ENCODE assay signal across 9 mouse cellular contexts in genomic region chr2:26296606-26297195, GRCm38 (mm10). TPM values are rescaled to one million over a fixed set of nuclear protein-coding genes. Genes with fewer than 3 reads are reported as not detected.
DNase-seq lines count a peak whose midpoint lies in the region; ATAC-seq and TF ChIP-seq lines count a peak whose summit lies in the region.
"Had no signal": no experiment of that assay in that cellular context is flagged by ENCODE, and none has a peak within 500 bp of the region (broad histone marks: within the 10 kb centered on the region; RNA-seq: fewer than 3 reads in every experiment).

No protein-coding gene starts in this region.

- H3K9ac ChIP-seq in intestine, embryonic 14.5 days (ENCODE audit: low read length) = no peak overlapping the region; the same call in 1 of the 2 replicates
- H3K9ac ChIP-seq in intestine, postnatal 0 days (ENCODE audit: low read depth, low read length) = no peak overlapping the region
- H3K9ac ChIP-seq in hindbrain, postnatal 0 days (replicated peaks; ENCODE audit: low read length) = no peak overlapping the region
- no peak overlapping the region; the same call in 1 of the 2 replicates for H3K9ac ChIP-seq in midbrain, embryonic 14.5 days (replicated peaks; ENCODE audit: low read length)
- H3K9ac ChIP-seq: liver, embryonic 14.5 days had no signal

- peaks cover 3% of the 10 kb centered on the region; the same call in 1 of the 2 replicates for H3K27me3 ChIP-seq in intestine, embryonic 14.5 days (replicated peaks; ENCODE audit: control insufficient read depth, insufficient read depth, low read length)
- H3K27me3 ChIP-seq in intestine, postnatal 0 days (replicated peaks; ENCODE audit: control insufficient read depth, insufficient read depth, low read length) = no peaks in the 10 kb centered on the region; the same call in 1 of the 2 replicates
- H3K27me3 ChIP-seq in hindbrain, postnatal 0 days (ENCODE audit: insufficient read depth, low read length) = no peaks in the 10 kb centered on the region
- no peaks in the 10 kb centered on the region for H3K27me3 ChIP-seq in midbrain, embryonic 14.5 days (ENCODE audit: control insufficient read depth, insufficient read depth, low read length)

- WGBS in intestine, embryonic 14.5 days = 30% methylated on average over 6 of the region's 6 CpGs
- 33% methylated on average over 6 of the region's 6 CpGs for WGBS in intestine, postnatal 0 days
- WGBS in hindbrain, postnatal 0 days = 13% methylated on average over 6 of the region's 6 CpGs
- WGBS in midbrain, embryonic 14.5 days = 25% methylated on average over 6 of the region's 6 CpGs

- peak overlapping the region; percentile 66 for H3K27ac ChIP-seq in intestine, embryonic 14.5 days (ENCODE audit: low read depth)
- H3K27ac ChIP-seq in intestine, postnatal 0 days (ENCODE audit: low read depth, low read length) = no peak overlapping the region
- H3K27ac ChIP-seq in hindbrain, postnatal 0 days = peak overlapping the region; percentile 90
- H3K27ac ChIP-seq in midbrain, embryonic 14.5 days (replicated peaks; ENCODE audit: low read depth, low read length) = peak overlapping the region; percentile 92
- H3K27ac ChIP-seq: liver, embryonic 14.5 days had no signal

- TF ChIP-seq CTCF in intestine, postnatal 0 days (IDR thresholded peaks at IDR 0.05; ENCODE audit: low read depth) = no peak
- TF ChIP-seq CTCF in hindbrain, postnatal 0 days (IDR thresholded peaks at IDR 0.05; ENCODE audit: low read depth) = no peak

- no peak for DNase-seq in intestine, embryonic 14.5 days (ENCODE audit: low spot score)
- DNase-seq in cerebellum, adult 9-11 months = peak; percentile 59
- DNase-seq in hindbrain, postnatal 0 days (ENCODE audit: low spot score) = peak; percentile 64
- peak; percentile 67 for DNase-seq in midbrain, embryonic 14.5 days
- DNase-seq in spleen, postnatal 14 days (ENCODE audit: low spot score in 2 of 2) = no peak
- no peak for DNase-seq in gastrocnemius, postnatal 4 days (ENCODE audit: low spot score in 2 of 2)

- no peak overlapping the region for H3K4me3 ChIP-seq in intestine, embryonic 14.5 days (ENCODE audit: low read depth, low read length)
- H3K4me3 ChIP-seq in intestine, postnatal 0 days (ENCODE audit: low read depth, low read length) = no peak overlapping the region
- no peak overlapping the region for H3K4me3 ChIP-seq in hindbrain, postnatal 0 days (ENCODE audit: low read length)
- no peak overlapping the region for H3K4me3 ChIP-seq in midbrain, embryonic 14.5 days (replicated peaks; ENCODE audit: low read depth, low read length)

- H3K4me2 ChIP-seq in intestine, embryonic 14.5 days (ENCODE audit: low read length) = no peak overlapping the region
- no peak overlapping the region for H3K4me2 ChIP-seq in intestine, postnatal 0 days (replicated peaks; ENCODE audit: low read depth)
- no peak overlapping the region for H3K4me2 ChIP-seq in hindbrain, postnatal 0 days (ENCODE audit: low read depth, low read length)
- H3K4me2 ChIP-seq in midbrain, embryonic 14.5 days (ENCODE audit: low read length) = no peak overlapping the region

- no peaks in the 10 kb centered on the region for H3K36me3 ChIP-seq in intestine, embryonic 14.5 days (ENCODE audit: control insufficient read depth, insufficient read depth, low read length)
- H3K36me3 ChIP-seq in intestine, postnatal 0 days (ENCODE audit: control insufficient read depth, insufficient read depth) = no peaks in the 10 kb centered on the region
- no peaks in the 10 kb centered on the region for H3K36me3 ChIP-seq in hindbrain, postnatal 0 days (ENCODE audit: insufficient read depth, low read length)
- H3K36me3 ChIP-seq in midbrain, embryonic 14.5 days (ENCODE audit: control insufficient read depth, insufficient read depth, low read length) = no peaks in the 10 kb centered on the region

- ATAC-seq in intestine, embryonic 14.5 days (replicated peaks; ENCODE audit: low FRiP score, low TSS enrichment, low read depth) = no peak
- no peak for ATAC-seq in intestine, postnatal 0 days
- no peak; the same call in 1 of the 2 replicates for ATAC-seq in hindbrain, postnatal 0 days
- no peak for ATAC-seq in midbrain, embryonic 14.5 days (ENCODE audit: low FRiP score, low TSS enrichment)
- ATAC-seq in megakaryocyte progenitor cell, adult 5-6 weeks (replicated peaks; ENCODE audit: poor library complexity) = no peak

- H3K9me3 ChIP-seq in intestine, embryonic 14.5 days (ENCODE audit: control insufficient read depth, low read length) = no peaks in the 10 kb centered on the region
- H3K9me3 ChIP-seq in intestine, postnatal 0 days (ENCODE audit: control insufficient read depth) = no peaks in the 10 kb centered on the region
- no peaks in the 10 kb centered on the region for H3K9me3 ChIP-seq in hindbrain, postnatal 0 days (ENCODE audit: low read length)
- H3K9me3 ChIP-seq in midbrain, embryonic 14.5 days (ENCODE audit: control insufficient read depth, low read length) = no peaks in the 10 kb centered on the region

- H3K4me1 ChIP-seq in intestine, embryonic 14.5 days (replicated peaks; ENCODE audit: control insufficient read depth, insufficient read depth, low read length) = peaks cover 13% of the 10 kb centered on the region
- H3K4me1 ChIP-seq in intestine, postnatal 0 days (replicated peaks; ENCODE audit: control insufficient read depth, insufficient read depth, low read length) = 0 out of 2 replicates have a peak, but pooled peaks cover 4% of the 10 kb centered on the region
- peaks cover 37% of the 10 kb centered on the region for H3K4me1 ChIP-seq in hindbrain, postnatal 0 days (ENCODE audit: insufficient read depth, low read length)
- peaks cover 43% of the 10 kb centered on the region for H3K4me1 ChIP-seq in midbrain, embryonic 14.5 days (ENCODE audit: control insufficient read depth, insufficient read depth, low read length)

RNA-seq across cellular contexts. Expression of gene Ccdc187, which starts 2.3 kb away (rescaled TPM):
- 0.50 and 0.51 TPM in 2 replicates for polyA plus RNA-seq in intestine, embryonic 14.5 days (2014; fragmentation: Nextera tagmentation; extraction: Ambion mirVana)
- polyA plus RNA-seq in intestine, postnatal 0 days (2015; fragmentation: Nextera tagmentation; extraction: Ambion mirVana) = 0.09 and 0.21 TPM in 2 replicates
- total RNA-seq in hindbrain, postnatal 0 days (2014; rRNA removed) = 1.3 and 2.7 TPM in 2 replicates
- polyA plus RNA-seq in hindbrain, postnatal 0 days (2015; fragmentation: Nextera tagmentation; extraction: Ambion mirVana) = 0.18 TPM in 2 replicates
- 0.11 and 0.20 TPM in 2 replicates for polyA plus RNA-seq in midbrain, embryonic 14.5 days (2014; fragmentation: Nextera tagmentation; extraction: Ambion mirVana)
- not detected in 2 replicates for total RNA-seq in megakaryocyte progenitor cell, adult 5-6 weeks (2015)
- total RNA-seq in megakaryocyte progenitor cell, adult 5-6 weeks (2017) = not detected in 2 replicates
- total RNA-seq in gastrocnemius, postnatal 4 days (2021) = under 1 TPM; 0.10 to 0.15 TPM

RNA-seq across cellular contexts. Expression of gene Gpsm1, which starts 18.6 kb away (rescaled TPM):
- 23.4 and 26.7 TPM in 2 replicates for polyA plus RNA-seq in intestine, embryonic 14.5 days (2014; fragmentation: Nextera tagmentation; extraction: Ambion mirVana)
- 6.3 and 6.9 TPM in 2 replicates for polyA plus RNA-seq in intestine, postnatal 0 days (2015; fragmentation: Nextera tagmentation; extraction: Ambion mirVana)
- 310 and 330 TPM in 2 replicates for total RNA-seq in hindbrain, postnatal 0 days (2014; rRNA removed)
- 147 and 155 TPM in 2 replicates for polyA plus RNA-seq in hindbrain, postnatal 0 days (2015; fragmentation: Nextera tagmentation; extraction: Ambion mirVana)
- 99.4 and 121 TPM in 2 replicates for polyA plus RNA-seq in midbrain, embryonic 14.5 days (2014; fragmentation: Nextera tagmentation; extraction: Ambion mirVana)
- total RNA-seq in megakaryocyte progenitor cell, adult 5-6 weeks (2015) = 6.7 and 7.1 TPM in 2 replicates
- total RNA-seq in megakaryocyte progenitor cell, adult 5-6 weeks (2017) = 7.4 and 11.9 TPM in 2 replicates
- total RNA-seq in gastrocnemius, postnatal 4 days (2021) = 10 to 100 TPM; 24.1 to 28.1 TPM

RNA-seq across cellular contexts. Expression of gene Dnlz, which starts 55.2 kb away (rescaled TPM):
- 25.4 and 29.2 TPM in 2 replicates for polyA plus RNA-seq in intestine, embryonic 14.5 days (2014; fragmentation: Nextera tagmentation; extraction: Ambion mirVana)
- polyA plus RNA-seq in intestine, postnatal 0 days (2015; fragmentation: Nextera tagmentation; extraction: Ambion mirVana) = 16.4 and 17.0 TPM in 2 replicates
- 38.2 and 38.5 TPM in 2 replicates for total RNA-seq in hindbrain, postnatal 0 days (2014; rRNA removed)
- polyA plus RNA-seq in hindbrain, postnatal 0 days (2015; fragmentation: Nextera tagmentation; extraction: Ambion mirVana) = 25.6 and 28.2 TPM in 2 replicates
- polyA plus RNA-seq in midbrain, embryonic 14.5 days (2014; fragmentation: Nextera tagmentation; extraction: Ambion mirVana) = 27.9 and 28.1 TPM in 2 replicates
- 6.4 and 6.8 TPM in 2 replicates for total RNA-seq in megakaryocyte progenitor cell, adult 5-6 weeks (2015)
- 5.8 and 6.9 TPM in 2 replicates for total RNA-seq in megakaryocyte progenitor cell, adult 5-6 weeks (2017)
- total RNA-seq in gastrocnemius, postnatal 4 days (2021) = 10 to 100 TPM; 18.5 to 21.0 TPM

RNA-seq across cellular contexts. Expression of gene Qsox2, which starts 59.4 kb away (rescaled TPM):
- 23.4 and 24.6 TPM in 2 replicates for polyA plus RNA-seq in intestine, embryonic 14.5 days (2014; fragmentation: Nextera tagmentation; extraction: Ambion mirVana)
- 7.0 and 7.5 TPM in 2 replicates for polyA plus RNA-seq in intestine, postnatal 0 days (2015; fragmentation: Nextera tagmentation; extraction: Ambion mirVana)
- total RNA-seq in hindbrain, postnatal 0 days (2014; rRNA removed) = 20.5 and 24.5 TPM in 2 replicates
- 8.8 and 9.4 TPM in 2 replicates for polyA plus RNA-seq in hindbrain, postnatal 0 days (2015; fragmentation: Nextera tagmentation; extraction: Ambion mirVana)
- 11.9 and 15.5 TPM in 2 replicates for polyA plus RNA-seq in midbrain, embryonic 14.5 days (2014; fragmentation: Nextera tagmentation; extraction: Ambion mirVana)
- 6.9 and 10.3 TPM in 2 replicates for total RNA-seq in megakaryocyte progenitor cell, adult 5-6 weeks (2015)
- 5.3 and 5.9 TPM in 2 replicates for total RNA-seq in megakaryocyte progenitor cell, adult 5-6 weeks (2017)
- 10 to 100 TPM; 11.2 to 11.4 TPM for total RNA-seq in gastrocnemius, postnatal 4 days (2021)

Comparison
In these comparisons a context has a peak if more than half of its experiments do, and no peak if none do; other contexts are left out.
1. DNase-seq: peak in cerebellum, adult 9-11 months (single experiment), hindbrain, postnatal 0 days (single experiment) and midbrain, embryonic 14.5 days (single experiment); none in intestine, embryonic 14.5 days (single experiment), spleen, postnatal 14 days (0 of 2) and gastrocnemius, postnatal 4 days (0 of 2).